Mouse (Mus musculus) CH12.LX (cell line): ENCODE results near the gene Mllt10. TPM values are rescaled to one million over a fixed set of nuclear protein-coding genes. Genes with fewer than 3 reads are reported as not detected.

ENCODE experiments used
- DNase-seq: peaks from one replicate; pipeline ENCODE4 v3.0.0-alpha.2; 2013; ENCODE audit errors: extremely low read depth
- H3K27ac ChIP-seq: 2 replicates; pipeline ENCODE4 v1.5.1; 2012; ENCODE audit warnings: low read depth, mild to moderate bottlenecking, control low read depth, moderate library complexity; ENCODE audit not compliant: insufficient read depth
- H3K27me3 ChIP-seq: replicated peaks from 2 replicates; pipeline ENCODE3; 2012; ENCODE audit warnings: inconsistent platforms
- H3K36me3 ChIP-seq, 2 experiments: replicated peaks in 1 of 2; 2 replicates each; pipeline versions ENCODE3 to v1.6.1; 2012; ENCODE audit warnings: inconsistent platforms in 1 of 2, low read length in 1 of 2, mild to moderate bottlenecking in 1 of 2, mixed read lengths in 1 of 2, moderate library complexity in 1 of 2; ENCODE audit not compliant: control insufficient read depth in 1 of 2, insufficient read depth in 1 of 2
- H3K4me1 ChIP-seq, 2 experiments: 2 replicates each; pipeline ENCODE4 v1.6.1; 2012; ENCODE audit warnings: inconsistent platforms in 1 of 2, moderate library complexity in 1 of 2; ENCODE audit not compliant: insufficient read depth in 2 of 2, control insufficient read depth in 1 of 2
- H3K4me2 ChIP-seq: 2 replicates; pipeline ENCODE4 v1.6.1; 2012; ENCODE audit warnings: low read depth, mild to moderate bottlenecking, control low read depth; ENCODE audit not compliant: poor library complexity, insufficient read depth, severe bottlenecking
- H3K4me3 ChIP-seq, 3 experiments: fragments of 150-350 bp in 1 of 3; sonication (generic) in 1 of 3; replicated peaks in 1 of 3; 2 replicates each; pipeline versions ENCODE3 to v1.5.1; 2011 to 2012; ENCODE audit warnings: low read depth in 2 of 3, low read length in 2 of 3, mild to moderate bottlenecking in 2 of 3, moderate library complexity in 2 of 3, control low read depth in 1 of 3, improper control_type of control experiment in 1 of 3, inconsistent platforms in 1 of 3, mixed read lengths in 1 of 3; ENCODE audit not compliant: poor library complexity in 1 of 3
- H3K79me2 ChIP-seq: replicated peaks from 2 replicates; pipeline ENCODE4 v1.6.1; 2012; ENCODE audit warnings: mild to moderate bottlenecking, moderate library complexity; ENCODE audit not compliant: control insufficient read depth, poor library complexity, insufficient read depth, severe bottlenecking; ENCODE audit errors: extremely low read depth
- H3K9ac ChIP-seq: 2 replicates; pipeline ENCODE4 v1.6.1; 2012; ENCODE audit warnings: low read depth, mild to moderate bottlenecking, control low read depth, moderate library complexity; ENCODE audit not compliant: insufficient read depth
- H3K9me3 ChIP-seq: replicated peaks from 2 replicates; pipeline ENCODE3; 2012; ENCODE audit warnings: low read length, inconsistent platforms, mixed read lengths
- CHD2 ChIP-seq: IDR thresholded peaks from 2 replicates; pipeline ENCODE4 v1.6.1; 2011; ENCODE audit warnings: low read length, improper control_type of control experiment
- E2F4 ChIP-seq: IDR thresholded peaks from 2 replicates; pipeline ENCODE4 v1.6.1; 2011; ENCODE audit warnings: low read depth, low read length, improper control_type of control experiment; ENCODE audit not compliant: insufficient replicate concordance
- EP300 ChIP-seq: IDR thresholded peaks from 2 replicates; pipeline ENCODE4 v1.6.1; 2011; ENCODE audit warnings: low read length, improper control_type of control experiment
- KAT2A ChIP-seq: IDR thresholded peaks from 2 replicates; pipeline ENCODE4 v1.6.1; 2012; ENCODE audit warnings: low read length, improper control_type of control experiment, inconsistent platforms; ENCODE audit not compliant: insufficient replicate concordance
- MXI1 ChIP-seq: IDR thresholded peaks from 2 replicates; pipeline ENCODE4 v1.6.1; 2011; ENCODE audit warnings: mild to moderate bottlenecking, low read depth, low read length, improper control_type of control experiment
- MYC ChIP-seq: IDR thresholded peaks from 2 replicates; pipeline ENCODE4 v1.6.1; 2011; ENCODE audit warnings: low read depth, mild to moderate bottlenecking, improper control_type of control experiment, low read length
- NELFE ChIP-seq: IDR thresholded peaks from 2 replicates; pipeline ENCODE4 v1.6.1; 2011; ENCODE audit warnings: low read depth, low read length, improper control_type of control experiment
- SIN3A ChIP-seq: IDR thresholded peaks from 2 replicates; pipeline ENCODE4 v1.6.1; 2012; ENCODE audit warnings: low read length, improper control_type of control experiment, inconsistent platforms
- SMC3 ChIP-seq: IDR thresholded peaks from 2 replicates; pipeline ENCODE4 v1.6.1; 2011; ENCODE audit warnings: low read depth, low read length, improper control_type of control experiment
- TBP ChIP-seq: conservative IDR thresholded peaks from 2 replicates; pipeline ENCODE4 v1.6.1; 2011; ENCODE audit warnings: low read depth, low read length, improper control_type of control experiment
- ZKSCAN1 ChIP-seq: IDR thresholded peaks from 2 replicates; pipeline ENCODE4 v1.6.1; 2012; ENCODE audit warnings: low read depth, inconsistent platforms, low read length, improper control_type of control experiment, borderline replicate concordance
- ZNF384 ChIP-seq: IDR thresholded peaks from 2 replicates; pipeline ENCODE4 v1.6.1; 2012; ENCODE audit warnings: low read depth, low read length, improper control_type of control experiment, inconsistent platforms
- dilution Hi-C: fragments of 300-500 bp; cut with MboI; formaldehyde crosslinking; loops from 2 replicates; pipeline ENCODE4 v1.14.3; 2020; ENCODE audit warnings: low sequenced_read_pairs; ENCODE audit not compliant: extremely low pct_unique_long_range_greater_than_20kb, extremely low pct_ligation_motif_present
- in situ Hi-C: fragments of 300-500 bp; cut with MboI; formaldehyde crosslinking; loops from 3 replicates; pipeline ENCODE4 v1.14.3; 2019; ENCODE audit warnings: low sequenced_read_pairs, low pct_ligation_motif_present, low pct_unique_long_range_greater_than_20kb, mixed read lengths
- polyA plus RNA-seq: library from polyadenylated mRNA; unstranded; fragments of >175 nt; gene quantifications from 2 replicates; pipeline ENCODE4 v1.2.1, GENCODE M21; 2012; ENCODE audit warnings: low read depth; ENCODE audit not compliant: insufficient read length
- total RNA-seq, 2 experiments: library from RNA; depleted of rRNA; stranded (reverse); fragments of 300-350 nt in 1 of 2; fragments of >200 nt in 1 of 2; gene quantifications; 2 replicates each; pipeline ENCODE4 v1.2.3; 2012 to 2014

Gene Mllt10
- total and polyA plus RNA-seq, 3 experiments, result 22.0 to 39.2 (median 27.2) TPM

- 0 out of 2 replicates have a peak, but pooled peaks have one; percentile 7 for TF ChIP-seq TBP
- TF ChIP-seq ZNF384, result peak; percentile 79
- no peak for TF ChIP-seq CHD2
- peak within 1 kb of the TSS; percentile 95 for H3K4me2 ChIP-seq
- H3K27me3 ChIP-seq, result peaks cover 19% of the 10 kb centered on the region
- no peaks in the 10 kb centered on the region for H3K36me3 ChIP-seq
- H3K9me3 ChIP-seq, result no peaks in the 10 kb centered on the region
- peak within 1 kb of the TSS; percentile 77 for H3K27ac ChIP-seq
- no peak for DNase-seq
- peak within 1 kb of the TSS; percentile 53 to 71 (median 65) for H3K4me3 ChIP-seq
- H3K79me2 ChIP-seq, result peaks cover 2% of the 10 kb centered on the region; the same call in 1 of the 2 replicates
- peaks cover 4 to 30% of the 10 kb centered on the region in 2 experiments; a peak in 3 of 4 replicates for H3K4me1 ChIP-seq
- peak within 1 kb of the TSS; percentile 49 for H3K9ac ChIP-seq
- in situ Hi-C loops, result loop anchor here (25.0 kb wide), 2 partner anchors 314 to 639 kb away; partner anchors contain the start of genes Bmi1 and Spag6
- dilution Hi-C loops, result no loop called here
These were observed 6.5 kb upstream of the Mllt10 start, which contains the start of gene Skida1 for GRCm38 (mm10) chr2:18048453-18049075. Gene Skida1 (minus strand): TSS chr2:18049051.

DNA sequence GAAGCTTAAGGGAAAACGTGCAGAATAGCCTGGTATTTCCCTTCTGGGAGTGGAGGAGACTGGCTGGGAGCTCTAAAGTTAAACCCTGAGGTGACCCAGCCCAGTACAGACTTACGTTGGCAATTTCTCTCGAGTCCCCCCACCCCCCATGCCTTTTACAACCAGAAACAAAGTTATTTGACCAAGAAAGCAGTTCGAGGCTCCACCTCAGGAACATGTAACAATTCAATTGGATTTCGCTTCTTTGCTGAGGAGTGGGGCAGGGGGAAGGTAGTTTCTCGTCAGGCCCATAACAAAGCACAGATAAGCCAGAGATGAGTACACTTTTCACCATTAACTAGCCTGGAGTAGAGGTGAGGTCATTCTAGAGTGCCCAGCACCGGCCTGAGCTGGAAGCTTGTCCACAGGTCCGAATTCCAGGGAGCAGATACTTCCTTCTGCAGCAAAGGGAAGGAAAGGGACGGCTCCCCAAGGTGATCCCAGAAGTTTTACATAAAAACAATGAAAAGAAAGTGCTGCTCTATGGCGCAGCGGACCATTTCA lies 5.7 kb upstream of the Mllt10 start:
- Histone ChIP-seq H3K4me2 (peak overlapping the region; percentile 95), H3K79me2 (peaks cover 2% of the 10 kb centered on the region; the same call in 1 of the 2 replicates), H3K4me1 (peaks cover 4 to 29% of the 10 kb centered on the region in 2 experiments; a peak in 3 of 4 replicates), H3K9me3 (no peaks in the 10 kb centered on the region), H3K9ac (peak overlapping the region; percentile 49), H3K36me3 (no peaks in the 10 kb centered on the region), H3K27ac (peak overlapping the region; percentile 77), H3K4me3 (peak overlapping the region in 2 of 3 experiments; percentile 55 to 71), H3K27me3 (peaks cover 17% of the 10 kb centered on the region)
- in situ Hi-C loops (loop anchor here (25.0 kb wide), 2 partner anchors 313 to 638 kb away; partner anchors contain the start of genes Bmi1 and Spag6), dilution Hi-C loops (no loop called here)
- TF ChIP-seq SMC3 (no peak), EP300 (no peak), MXI1 (no peak), ZKSCAN1 (no peak), E2F4 (no peak), SIN3A (peak; percentile 5; the same call in 1 of the 2 replicates), NELFE (0 out of 2 replicates have a peak, but pooled peaks have one; percentile 39), MYC (no peak), KAT2A (no peak)
- DNase-seq, result no peak
